Mouse (Mus musculus): Measurements from ENCODE around the gene Slc46a3.

Slc46a3 gene

DNA sequence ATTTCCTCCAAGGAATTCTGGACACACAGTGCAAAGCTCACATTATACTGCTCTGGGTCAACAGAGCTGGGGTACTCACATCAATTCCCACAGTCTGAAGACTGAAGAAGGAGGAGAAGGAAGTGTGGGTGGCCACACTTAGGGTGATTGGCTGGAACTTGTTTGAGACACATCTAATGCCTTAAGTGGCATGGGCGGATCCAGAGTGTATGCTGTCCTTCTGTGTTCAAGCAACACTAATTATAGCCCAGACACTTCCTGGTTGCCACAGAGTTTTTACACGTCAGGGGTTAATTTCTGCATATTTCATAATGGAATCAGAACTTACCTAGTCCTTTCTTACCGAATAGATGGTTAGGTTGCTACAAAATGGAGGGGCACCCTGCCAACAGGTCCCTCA, 49.3 kb downstream of the Slc46a3 start:
- no peak for DNase-seq (ENCODE audit: low spot score in 2 of 2)

GRCm38 (mm10) chr5:147843340-147843739, 51.3 kb downstream of the Slc46a3 start:
- DNase-seq (ENCODE audit: low spot score in 2 of 2), result no peak

DNA sequence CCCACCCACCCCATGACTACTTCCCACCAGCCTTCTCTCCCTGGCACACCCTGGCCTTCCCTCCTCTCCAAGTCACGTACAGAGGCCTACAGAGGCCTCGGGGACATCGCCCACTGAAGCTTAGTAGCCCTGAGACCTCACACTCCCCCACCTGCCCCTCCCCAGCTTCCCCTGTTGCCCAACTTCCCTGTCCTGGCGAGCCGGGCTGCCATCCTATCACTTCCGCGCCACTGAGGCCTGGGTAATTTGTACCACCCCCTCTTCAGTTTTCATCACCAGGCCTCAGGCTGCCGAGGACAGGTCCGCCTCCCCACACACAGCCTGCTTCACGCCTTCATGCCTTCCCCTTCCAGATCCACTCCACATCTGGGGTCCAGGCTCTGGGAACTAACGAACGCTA, 55.2 kb downstream of the Slc46a3 start:
- DNase-seq (ENCODE audit: low spot score in 2 of 2), result no peak

DNA sequence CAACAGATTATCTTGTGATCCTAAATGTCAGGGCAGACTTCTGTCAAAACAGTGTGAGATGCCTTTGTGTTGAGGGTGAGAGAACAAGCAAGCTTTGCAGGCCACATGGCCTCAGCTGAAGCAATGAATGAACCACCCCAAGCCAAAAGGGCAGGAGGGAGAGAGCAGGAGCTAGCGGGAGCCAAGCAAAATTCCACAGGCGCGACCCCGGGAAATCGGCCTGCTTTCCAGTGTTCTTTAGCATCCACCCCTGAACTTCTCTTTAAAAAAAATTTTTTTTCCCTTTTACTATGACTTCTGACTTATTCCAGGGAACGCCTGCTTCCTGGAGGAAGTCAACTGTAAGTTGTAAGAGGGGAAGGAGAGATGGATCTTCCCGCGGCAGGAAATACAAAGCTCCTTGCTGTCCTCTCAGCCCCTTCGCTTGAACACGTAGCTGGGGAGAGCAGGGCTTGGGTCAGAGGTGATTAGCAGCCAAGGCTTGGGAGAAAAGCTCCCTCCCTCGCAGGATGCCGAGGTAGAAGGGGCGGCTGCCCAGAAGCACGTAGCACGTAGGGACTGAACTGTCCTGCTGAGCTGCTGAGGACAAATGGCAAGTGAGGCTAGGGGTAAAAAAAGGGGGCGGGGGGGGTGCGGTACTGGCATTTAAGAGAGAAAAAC, 59.6 kb downstream of the Slc46a3 start:
- DNase-seq (ENCODE audit: low spot score in 2 of 2), result no peak

GRCm38 (mm10) chr5:147832842-147833241, 61.8 kb downstream of the Slc46a3 start:
- DNase-seq (ENCODE audit: low spot score in 2 of 2), result no peak

- no peak for DNase-seq (ENCODE audit: low spot score in 2 of 2)
These were observed 65.8 kb downstream of the Slc46a3 start for GRCm38 (mm10) chr5:147828846-147829245.
